Mouse (Mus musculus) erythroid progenitor cell, adult 5-6 weeks (primary cell): Measurements from ENCODE around the gene Invs. TPM values are rescaled to one million over a fixed set of nuclear protein-coding genes. Genes with fewer than 3 reads are reported as not detected.

Experiments
- ATAC-seq: replicated peaks from 2 replicates; pipeline ENCODE4 v1.8.0; 2016; ENCODE audit warnings: moderate number of reproducible peaks, mild to moderate bottlenecking, moderate TSS enrichment, inconsistent platforms; ENCODE audit not compliant: poor library complexity, low FRiP score, severe bottlenecking
- total RNA-seq, 2 experiments: library from RNA; stranded (forward) in 1 of 2; stranded (reverse) in 1 of 2; fragments of 150-400 nt in 1 of 2; fragments of 186-747, 209-891 nt in 1 of 2; gene quantifications; 2 replicates each; pipeline versions ENCODE4 v1.2.3 to v1.2.4; 2015 to 2017; ENCODE audit warnings: low replicate concordance in 2 of 2

Invs gene
- total RNA-seq, 2 experiments from 2014 or later, result 0.98 to 2.1 TPM

GRCm38 (mm10) chr4:48423738-48424137 is 144.2 kb downstream of the Invs start:
- ATAC-seq, result no peak

- no peak for ATAC-seq
These were observed 147.9 kb downstream of the Invs start for GRCm38 (mm10) chr4:48427413-48427812.

GRCm38 (mm10) chr4:48428054-48428453 is 148.5 kb downstream of the Invs start:
- ATAC-seq, result no peak

- ATAC-seq, result no peak
These were observed 174.7 kb downstream of the Invs start for GRCm38 (mm10) chr4:48454106-48454773.

- no peak for ATAC-seq
These were observed 178.9 kb downstream of the Invs start for GRCm38 (mm10) chr4:48458436-48458835.

- ATAC-seq, result no peak
These were observed 181.5 kb downstream of the Invs start for GRCm38 (mm10) chr4:48461060-48461459.

GRCm38 (mm10) chr4:48470977-48471376 is 191.4 kb downstream of the Invs start:
- ATAC-seq, result no peak

GRCm38 (mm10) chr4:48472052-48472791 is 192.7 kb downstream of the Invs start:
- ATAC-seq, result peak; percentile 44

GRCm38 (mm10) chr4:48472792-48473650 is 193.5 kb downstream of the Invs start, which contains the start of gene Tex10:
Gene Tex10 (minus strand): TSS chr4:48473459.
- ATAC-seq, result peak; percentile 93

- ATAC-seq, result no peak
These were observed 194.1 kb downstream of the Invs start for GRCm38 (mm10) chr4:48473651-48474011.

GRCm38 (mm10) chr4:48481287-48481686 is 201.7 kb downstream of the Invs start:
- ATAC-seq, result no peak

Other genes starting within 250 kb of the Invs start
- not detected in 2 replicates for gene Nr4a3, start 234.6 kb upstream of the Invs start, total RNA-seq (2015; ENCODE audit: low replicate concordance)
- not detected in 2 replicates for gene Nr4a3, start 234.6 kb upstream of the Invs start, total RNA-seq (2017; ENCODE audit: low replicate concordance)
- 24.9 and 25.2 TPM in 2 replicates for gene Stx17, start 154.8 kb upstream of the Invs start, total RNA-seq (2015; ENCODE audit: low replicate concordance)
- gene Stx17, start 154.8 kb upstream of the Invs start, total RNA-seq (2017; ENCODE audit: low replicate concordance), result 10.9 and 32.7 TPM in 2 replicates
- gene Erp44, start 202 bp upstream of the Invs start, total RNA-seq (2015; ENCODE audit: low replicate concordance), result 22.0 and 43.6 TPM in 2 replicates
- gene Erp44, start 202 bp upstream of the Invs start, total RNA-seq (2017; ENCODE audit: low replicate concordance), result 38.0 and 38.1 TPM in 2 replicates
- gene Tex10, start 193.7 kb downstream of the Invs start, total RNA-seq (2015; ENCODE audit: low replicate concordance), result 15.9 and 19.3 TPM in 2 replicates
- gene Tex10, start 193.7 kb downstream of the Invs start, total RNA-seq (2017; ENCODE audit: low replicate concordance), result 4.5 and 14.5 TPM in 2 replicates